In genomic region chr17:14384980-14385379, GRCm38 (mm10) we compare ENCODE assay signal across 30 mouse cellular contexts.
A peak's percentile ranks its signal among the peaks of the same experiment; 100 is the strongest.
DNase-seq lines count a peak whose midpoint lies in the region; ATAC-seq lines count a peak whose summit lies in the region.
"Had no signal": no experiment of that assay in that cellular context is flagged by ENCODE, and none has a peak within 500 bp of the region (broad histone marks: within the 10 kb centered on the region; RNA-seq: fewer than 3 reads in every experiment).

No protein-coding gene starts in this region.

- WGBS in limb, embryonic 13.5 days = 72% methylated on average over 6 of the region's 6 CpGs
- 89% methylated on average over 6 of the region's 6 CpGs for WGBS in limb, embryonic 10.5 days
- 63% methylated on average over 6 of the region's 6 CpGs for whole genome bisulfite sequencing in kidney, embryonic 16.5 days

- no peak overlapping the region for H3K4me2 ChIP-seq in limb, embryonic 13.5 days (replicated peaks)
- no peak overlapping the region for H3K4me2 ChIP-seq in kidney, embryonic 16.5 days (replicated peaks; ENCODE audit: low read depth, low read length)
- H3K4me2 ChIP-seq: embryonic facial prominence, embryonic 15.5 days; forebrain, embryonic 15.5 days; limb, embryonic 12.5 days; midbrain, embryonic 15.5 days; neural tube, embryonic 12.5 days had no signal

- DNase-seq in gastrocnemius, postnatal 14 days = peak; percentile 42
- DNase-seq in gastrocnemius, postnatal 25 days = no peak
- DNase-seq in limb, embryonic 10.5 days (ENCODE audit: low spot score) = no peak
- DNase-seq in NIH3T3 (ENCODE audit: low read depth) (peak; percentile 78), liver (no peak)
- peak; percentile 74 to 78 for DNase-seq in heart, postnatal 10 days
- DNase-seq: adrenal gland, postnatal 10 days; B cell, adult 2 months; cerebellum, adult 2 months; cerebellum, postnatal 25 days; embryo, embryonic 11 days; kidney, adult 9 months; kidney, postnatal 25 days; right cerebral cortex, postnatal 14 days; thymus, adult 2 months; thymus, postnatal 4 days had no signal

- peaks cover 4% of the 10 kb centered on the region; the same call in 1 of the 2 replicates for H3K36me3 ChIP-seq in limb, embryonic 13.5 days
- no peaks in the 10 kb centered on the region for H3K36me3 ChIP-seq in limb, embryonic 10.5 days
- no peaks in the 10 kb centered on the region for H3K36me3 ChIP-seq in kidney, embryonic 16.5 days (ENCODE audit: insufficient read depth, low read length)
- H3K36me3 ChIP-seq: embryonic facial prominence, embryonic 15.5 days; forebrain, embryonic 15.5 days; G1E; limb, embryonic 12.5 days; midbrain, embryonic 15.5 days; neural tube, embryonic 12.5 days had no signal

- no peaks in the 10 kb centered on the region for H3K9me3 ChIP-seq in limb, embryonic 13.5 days
- no peaks in the 10 kb centered on the region for H3K9me3 ChIP-seq in limb, embryonic 10.5 days (replicated peaks)
- 0 out of 2 replicates have a peak, but pooled peaks cover 3% of the 10 kb centered on the region for H3K9me3 ChIP-seq in kidney, embryonic 16.5 days (ENCODE audit: low read length)
- H3K9me3 ChIP-seq: embryonic facial prominence, embryonic 15.5 days; forebrain, embryonic 15.5 days; midbrain, embryonic 15.5 days; neural tube, embryonic 12.5 days had no signal

- H3K4me3 ChIP-seq in limb, embryonic 13.5 days = no peak overlapping the region
- H3K4me3 ChIP-seq in limb, embryonic 10.5 days = no peak overlapping the region
- no peak overlapping the region for H3K4me3 ChIP-seq in kidney, embryonic 16.5 days (ENCODE audit: low read length)
- H3K4me3 ChIP-seq: embryonic facial prominence, embryonic 15.5 days; forebrain, embryonic 15.5 days; layer of hippocampus, adult 2 months; limb, embryonic 12.5 days; midbrain, embryonic 15.5 days; neural tube, embryonic 12.5 days had no signal

- H3K4me1 ChIP-seq in limb, embryonic 13.5 days = peaks cover 38% of the 10 kb centered on the region
- H3K4me1 ChIP-seq in limb, embryonic 10.5 days = peaks cover 15% of the 10 kb centered on the region; the same call in 1 of the 2 replicates
- H3K4me1 ChIP-seq in kidney, embryonic 16.5 days (ENCODE audit: insufficient read depth, low read length) = peaks cover 13% of the 10 kb centered on the region
- H3K4me1 ChIP-seq: forebrain, embryonic 15.5 days; midbrain, embryonic 15.5 days; neural tube, embryonic 12.5 days had no signal

- intact Hi-C loops in gastrocnemius, postnatal 14 days (cut with DNase I; ENCODE audit: low total_unique reads) = no loop called here
- intact Hi-C loops in heart, postnatal 10 days (cut with DNase I) = loop anchor here (10.0 kb wide), 1 partner anchor 130 kb away; no protein-coding TSS in a partner anchor

- no peak for ATAC-seq in limb, embryonic 13.5 days (ENCODE audit: low FRiP score, low read depth)
- no peak for ATAC-seq in kidney, embryonic 16.5 days (ENCODE audit: low FRiP score, low TSS enrichment)
- ATAC-seq: forebrain, embryonic 15.5 days; hindbrain, postnatal 0 days; intestine, embryonic 16.5 days; midbrain, embryonic 15.5 days had no signal

- H3K27ac ChIP-seq in limb, embryonic 13.5 days = peak overlapping the region; percentile 15; the same call in 1 of the 2 replicates
- no peak overlapping the region for H3K27ac ChIP-seq in limb, embryonic 10.5 days
- no peak overlapping the region for H3K27ac ChIP-seq in kidney, embryonic 16.5 days (ENCODE audit: low read length)
- H3K27ac ChIP-seq: embryonic facial prominence, embryonic 15.5 days; forebrain, embryonic 15.5 days; hindbrain, postnatal 0 days; layer of hippocampus, adult 2 months; limb, embryonic 12.5 days; liver, embryonic 14.5 days; macrophage; midbrain, embryonic 15.5 days; neural tube, embryonic 12.5 days; stomach, postnatal 0 days had no signal

- H3K9ac ChIP-seq in limb, embryonic 13.5 days = no peak overlapping the region
- no peak overlapping the region for H3K9ac ChIP-seq in kidney, embryonic 16.5 days (replicated peaks; ENCODE audit: low read length)
- H3K9ac ChIP-seq: embryonic facial prominence, embryonic 15.5 days; forebrain, embryonic 15.5 days; limb, embryonic 12.5 days; liver, embryonic 14.5 days; midbrain, embryonic 15.5 days; neural tube, embryonic 12.5 days had no signal

- 0 out of 2 replicates have a peak, but pooled peaks cover 5% of the 10 kb centered on the region for H3K27me3 ChIP-seq in limb, embryonic 13.5 days
- H3K27me3 ChIP-seq in limb, embryonic 10.5 days (ENCODE audit: low read depth, poor library complexity, severe bottlenecking) = no peaks in the 10 kb centered on the region
- H3K27me3 ChIP-seq in kidney, embryonic 16.5 days (ENCODE audit: insufficient read depth, low read length) = no peaks in the 10 kb centered on the region
- H3K27me3 ChIP-seq: embryonic facial prominence, embryonic 15.5 days; forebrain, embryonic 15.5 days; midbrain, embryonic 15.5 days; neural tube, embryonic 12.5 days had no signal

Comparison
In these comparisons a context has a peak if more than half of its experiments do, and no peak if none do; other contexts are left out.
1. DNase-seq: peak in gastrocnemius, postnatal 14 days (single experiment), NIH3T3 (single experiment) and heart, postnatal 10 days (2 of 2); none in gastrocnemius, postnatal 25 days (single experiment), limb, embryonic 10.5 days (single experiment) and liver (single experiment).